Mouse (Mus musculus): ENCODE measurements around the gene Slc22a5.
"Not testable (repeated sequence)": the region's sequence is repeated elsewhere in the genome, so short reads cannot be mapped to it uniquely, and the experiment has no call there.

The Slc22a5 gene

DNA sequence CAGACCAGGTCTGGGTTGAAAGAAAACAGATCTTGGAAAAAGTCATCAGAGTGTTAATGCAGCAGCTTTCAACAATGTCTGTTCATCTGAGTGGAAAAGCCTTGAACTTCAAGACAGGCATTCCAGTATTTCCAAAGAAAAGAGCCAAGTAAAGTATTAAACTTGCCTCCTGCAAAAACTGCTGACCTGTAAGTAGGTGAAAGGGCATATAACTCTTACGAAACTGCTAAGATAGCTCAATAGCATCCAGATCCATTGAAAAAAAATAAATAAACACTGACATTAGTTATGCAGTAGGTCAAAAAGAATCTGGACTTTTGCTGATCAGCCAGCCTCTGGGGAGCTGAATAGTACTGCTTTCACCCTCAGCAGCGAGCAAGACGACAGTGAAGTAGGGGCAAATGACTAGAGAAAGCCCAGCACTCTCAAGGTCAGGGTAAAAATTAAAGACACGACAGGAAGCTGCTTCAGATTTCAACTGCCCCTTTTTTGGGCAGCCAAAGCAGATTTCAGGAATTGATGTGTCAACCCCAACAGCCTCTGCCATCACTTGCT, 2.3 kb downstream of the Slc22a5 start:
- DNase-seq (ENCODE audit: low spot score in 2 of 2), result no peak

DNA sequence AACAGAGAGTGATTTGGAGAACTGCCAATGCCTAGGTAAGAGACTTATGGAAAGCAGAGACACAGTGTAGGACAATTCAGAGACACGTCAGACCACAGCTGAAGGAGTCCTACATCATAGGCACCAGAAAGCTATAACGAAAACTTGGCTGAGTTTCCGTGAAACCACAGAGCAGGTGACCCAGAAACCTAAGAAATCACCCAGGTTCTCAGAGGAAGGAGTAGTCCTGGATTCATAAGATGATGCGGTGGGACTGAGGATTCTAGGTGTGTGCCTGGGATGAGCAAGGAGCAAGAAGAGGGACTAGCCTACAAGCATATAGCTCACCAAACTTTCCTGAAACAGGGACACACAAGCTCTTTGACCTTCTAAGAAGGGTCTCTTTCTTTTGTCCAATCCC, 3.2 kb downstream of the Slc22a5 start:
- DNase-seq (ENCODE audit: low spot score in 2 of 2), result no peak

DNA sequence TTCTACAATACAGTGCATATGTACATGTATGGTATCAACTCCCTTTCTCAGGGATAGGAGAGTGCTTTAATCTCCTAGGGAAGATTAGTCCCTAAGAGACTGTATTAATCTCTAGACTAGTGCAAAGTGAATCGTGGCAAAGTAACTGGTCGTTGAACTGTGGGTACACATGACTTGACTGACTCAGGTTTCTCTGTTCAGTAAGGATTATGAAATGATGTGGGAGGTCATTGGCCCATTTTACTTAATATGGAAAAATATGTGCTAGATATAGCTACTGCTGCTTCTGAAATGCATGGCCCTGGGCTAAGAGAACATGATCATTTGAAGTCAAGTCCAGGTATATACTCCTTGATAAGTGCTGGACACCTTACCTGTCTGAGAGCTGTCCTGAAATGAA, 8.2 kb downstream of the Slc22a5 start:
- no peak for DNase-seq (ENCODE audit: low spot score in 2 of 2)

GRCm38 (mm10) chr11:53878096-53878495, 13.4 kb downstream of the Slc22a5 start:
- DNase-seq (ENCODE audit: low spot score in 2 of 2), result not testable (repeated sequence)

GRCm38 (mm10) chr11:53876488-53876887, 15.0 kb downstream of the Slc22a5 start:
- no peak for DNase-seq (ENCODE audit: low spot score in 2 of 2)

DNA sequence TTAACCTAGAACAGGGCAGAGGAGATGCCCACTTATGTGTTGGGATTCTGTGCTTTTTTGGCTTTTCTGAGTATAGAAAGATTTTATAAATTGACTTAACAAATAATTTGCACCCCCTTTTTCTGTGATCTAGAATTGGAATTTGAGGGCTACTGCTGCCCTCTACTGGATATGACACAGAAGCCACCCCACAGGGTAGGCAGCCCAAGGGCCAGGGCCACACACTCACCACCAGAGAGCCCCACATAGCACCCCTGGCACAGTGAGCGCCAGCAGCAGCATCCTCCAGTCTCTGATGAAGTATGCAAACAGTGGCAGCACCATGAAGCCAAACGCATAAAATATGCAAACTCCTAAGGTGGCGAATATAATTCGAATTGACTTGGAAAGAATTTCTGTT, 16.8 kb downstream of the Slc22a5 start:
- no peak for DNase-seq (ENCODE audit: low spot score in 2 of 2)

- DNase-seq (ENCODE audit: low spot score in 2 of 2), result not testable (repeated sequence)
Observed at GRCm38 (mm10) chr11:53873909-53874704, 17.4 kb downstream of the Slc22a5 start.

DNA sequence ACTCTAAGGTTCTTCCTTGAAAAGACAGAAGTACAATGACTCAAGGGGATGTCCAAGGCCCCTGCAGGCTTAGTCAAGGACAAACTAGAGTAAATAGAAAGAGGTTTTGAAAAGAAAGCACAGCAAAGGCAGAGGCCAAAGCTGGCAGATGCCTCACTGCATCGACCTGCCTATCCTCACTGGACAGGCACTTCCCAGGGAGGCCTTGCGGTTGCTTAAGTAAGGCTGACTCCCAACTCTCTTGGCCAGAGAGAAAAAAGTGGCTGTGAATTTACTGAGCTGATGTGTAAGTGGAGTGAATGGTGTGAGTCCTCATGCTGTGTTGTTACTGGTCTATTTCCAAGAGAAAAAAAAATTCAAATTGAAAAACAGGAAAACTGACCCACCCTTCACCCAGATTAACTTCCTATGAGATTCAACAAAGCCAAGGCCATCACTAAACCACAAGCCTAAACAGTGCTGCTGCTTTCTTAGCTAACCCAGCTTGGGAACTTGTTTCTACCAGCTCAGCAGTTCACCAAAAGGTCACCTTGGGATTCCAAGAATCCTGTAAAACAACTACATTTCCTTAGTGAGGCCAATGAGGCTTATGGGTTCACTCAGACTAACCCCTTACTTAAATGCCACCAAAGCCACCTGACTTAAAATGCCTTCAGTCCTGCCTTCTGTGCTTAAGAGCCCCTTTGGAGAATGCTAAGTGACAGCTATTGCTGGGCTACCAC, 19.5 kb downstream of the Slc22a5 start:
- no peak for DNase-seq (ENCODE audit: low spot score in 2 of 2)

- DNase-seq (ENCODE audit: low spot score in 2 of 2), result no peak
Observed at GRCm38 (mm10) chr11:53869172-53869571, 22.3 kb downstream of the Slc22a5 start.

GRCm38 (mm10) chr11:53868323-53868722, 23.1 kb downstream of the Slc22a5 start:
- not testable (repeated sequence) for DNase-seq (ENCODE audit: low spot score in 2 of 2)

DNA sequence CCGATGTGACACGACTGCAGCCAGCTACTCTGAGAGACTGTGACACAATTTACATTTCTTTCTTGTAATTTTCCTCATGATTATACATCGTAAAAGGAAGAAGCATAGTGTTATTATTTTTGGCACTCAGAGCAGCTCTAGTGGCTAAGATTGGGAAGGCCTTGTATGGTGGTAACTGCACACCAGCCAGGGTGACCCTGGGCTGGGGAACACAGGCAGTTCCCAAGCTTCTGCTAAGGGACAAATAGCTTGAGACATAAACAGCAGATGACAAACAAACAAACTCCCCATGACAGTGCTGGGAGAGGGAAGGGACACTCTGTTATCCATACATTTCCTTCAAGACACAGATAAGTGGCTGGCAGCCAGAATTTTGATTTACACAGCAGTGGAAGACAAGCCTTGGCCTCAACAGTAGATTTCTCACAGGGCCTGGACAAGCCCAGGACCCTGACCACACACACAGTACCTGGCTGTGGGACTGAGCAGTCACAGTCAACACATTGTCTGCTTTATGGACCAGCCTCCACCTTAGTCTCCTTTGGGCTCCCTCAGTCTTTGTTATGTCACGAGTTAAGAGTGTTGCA, 26.6 kb downstream of the Slc22a5 start:
- DNase-seq (ENCODE audit: low spot score in 2 of 2), result not testable (repeated sequence)

DNA sequence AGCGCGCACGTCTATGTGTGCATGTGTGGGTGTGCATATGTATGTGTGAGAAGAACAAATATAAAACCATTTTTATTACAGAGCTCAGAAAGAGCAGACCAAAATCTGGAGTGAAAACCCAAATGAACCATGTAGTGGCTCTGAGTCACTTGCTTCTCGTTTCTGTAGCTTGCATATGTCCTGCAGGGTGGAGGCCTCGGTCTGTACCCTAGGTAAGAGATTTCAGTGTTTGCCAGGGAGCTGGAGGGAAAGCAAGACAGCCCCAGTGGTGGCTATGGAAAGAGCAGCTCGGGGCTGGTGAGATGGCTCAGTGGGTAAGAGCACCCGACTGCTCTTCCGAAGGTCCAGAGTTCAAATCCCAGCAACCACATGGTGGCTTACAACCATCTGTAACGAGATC, 30.5 kb downstream of the Slc22a5 start:
- not testable (repeated sequence) for DNase-seq (ENCODE audit: low spot score in 2 of 2)

DNA sequence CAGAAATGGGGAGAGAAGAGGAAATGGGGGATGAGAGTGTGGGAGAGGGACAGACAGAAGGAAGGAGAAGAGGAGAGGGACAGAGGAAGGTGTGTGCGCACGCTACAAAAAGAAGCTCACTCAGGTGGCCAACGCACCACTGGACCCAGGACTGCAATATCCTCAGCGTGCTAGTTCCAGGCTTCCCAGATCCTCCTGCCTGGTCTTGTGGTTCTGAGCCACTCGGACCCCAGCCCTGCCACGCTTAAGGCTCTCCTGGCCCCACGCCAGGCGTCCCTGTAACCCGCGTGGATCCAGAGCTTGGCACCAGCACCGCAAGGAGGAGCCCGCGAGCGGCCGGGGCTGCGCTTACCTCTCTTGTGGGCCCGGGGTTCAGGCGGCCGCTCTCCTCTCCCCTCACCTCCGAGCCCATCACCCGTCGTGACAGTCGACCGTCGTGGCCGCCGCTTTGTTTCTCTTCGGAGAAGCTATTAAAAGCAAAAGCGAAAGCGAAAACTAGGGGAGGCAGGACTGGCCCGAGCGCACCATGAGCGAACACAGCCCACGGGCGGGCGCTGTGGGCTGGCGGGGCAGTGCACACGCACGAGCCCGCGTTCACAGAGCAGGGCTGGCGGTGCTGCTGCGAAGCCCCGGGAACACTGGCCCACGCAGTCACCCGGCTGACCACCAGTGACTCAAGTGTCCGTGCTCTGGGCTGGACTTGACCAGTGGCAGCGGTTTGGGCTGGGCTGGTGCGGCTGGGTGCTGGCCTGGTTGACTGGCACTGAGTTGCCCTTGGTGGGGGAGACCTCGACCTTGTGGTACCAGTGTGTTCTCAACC, 32.5 kb downstream of the Slc22a5 start, which contains the start of gene Gm12216:
Gene Gm12216 (minus strand): TSS at position 496 of the 820 bp plus-strand sequence.
- peak in 1 of 2 experiments; percentile 13 for DNase-seq (ENCODE audit: low spot score in 2 of 2)

- DNase-seq (ENCODE audit: low spot score in 2 of 2), result no peak
Observed at GRCm38 (mm10) chr11:53858058-53858760, 33.3 kb downstream of the Slc22a5 start.

DNA sequence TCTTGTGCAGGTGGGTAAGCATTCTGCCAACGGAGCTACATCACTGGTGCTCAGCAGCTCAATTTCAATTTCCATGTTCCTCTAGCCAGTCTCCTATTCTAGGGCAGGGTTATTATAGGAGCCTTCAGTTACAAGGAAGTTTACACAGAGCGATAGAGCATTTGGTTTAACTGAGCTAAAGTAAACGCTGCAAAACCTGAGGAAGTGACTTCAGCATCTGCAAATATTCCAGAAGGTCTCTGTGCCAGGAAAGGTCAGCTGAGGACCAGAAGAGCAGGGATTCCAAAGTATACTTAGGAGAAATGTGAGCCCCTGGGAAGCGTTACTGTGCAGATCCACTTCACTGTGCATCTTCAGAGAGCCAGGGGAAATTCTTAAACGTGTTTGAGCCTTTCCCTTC, 37.8 kb downstream of the Slc22a5 start:
- no peak for DNase-seq (ENCODE audit: low spot score in 2 of 2)

DNA sequence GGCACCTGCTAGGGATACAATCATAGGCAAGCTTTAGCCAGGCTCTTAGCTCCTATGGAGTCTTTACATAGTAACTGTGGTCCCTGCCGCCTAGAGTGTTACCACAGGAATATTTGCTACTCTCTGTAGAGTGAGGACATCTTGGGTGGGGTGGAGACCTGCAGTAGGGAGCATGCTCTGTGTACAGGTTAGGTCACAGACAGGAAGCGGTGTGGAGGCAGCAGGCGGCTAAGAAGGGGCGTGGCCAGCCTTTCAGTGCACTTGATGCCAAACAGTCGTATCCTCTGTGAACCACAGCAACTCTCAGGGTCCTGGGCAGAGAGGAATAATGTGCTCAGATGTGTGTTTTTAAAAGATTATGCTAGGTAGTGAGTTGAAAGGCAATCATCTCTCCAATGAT, 39.7 kb downstream of the Slc22a5 start:
- DNase-seq (ENCODE audit: low spot score in 2 of 2), result no peak

GRCm38 (mm10) chr11:53849588-53850320, 41.7 kb downstream of the Slc22a5 start:
- DNase-seq (ENCODE audit: low spot score in 2 of 2), result peak in 1 of 2 experiments; percentile 75

GRCm38 (mm10) chr11:53845680-53846079, 45.8 kb downstream of the Slc22a5 start:
- no peak for DNase-seq (ENCODE audit: low spot score in 2 of 2)

- DNase-seq (ENCODE audit: low spot score in 2 of 2), result peak in 1 of 2 experiments; percentile 39
Observed at GRCm38 (mm10) chr11:53843106-53843505, 48.4 kb downstream of the Slc22a5 start.

GRCm38 (mm10) chr11:53842161-53842581, 49.3 kb downstream of the Slc22a5 start:
- DNase-seq (ENCODE audit: low spot score in 2 of 2), result peak in 1 of 2 experiments; percentile 78

Data from left cerebral cortex, adult 9 months (tissue).